Comparison of ENCODE assay signal across 12 mouse cellular contexts in genomic region chr7:125478391-125478984, GRCm38 (mm10). TPM values are rescaled to one million over a fixed set of nuclear protein-coding genes. Genes with fewer than 3 reads are reported as not detected.
DNase-seq lines count a peak whose midpoint lies in the region; ATAC-seq and TF ChIP-seq lines count a peak whose summit lies in the region.
"Had no signal": no experiment of that assay in that cellular context is flagged by ENCODE, and none has a peak within 500 bp of the region (broad histone marks: within the 10 kb centered on the region; RNA-seq: fewer than 3 reads in every experiment).

No protein-coding gene starts in this region.

- H3K4me3 ChIP-seq in lung, embryonic 14.5 days (ENCODE audit: low read depth, low read length): no peak overlapping the region
- H3K4me3 ChIP-seq: embryonic facial prominence, embryonic 12.5 days had no signal

- H3K27ac ChIP-seq in lung, embryonic 14.5 days (ENCODE audit: low read depth): peak overlapping the region; percentile 30; the same call in 1 of the 2 replicates
- H3K27ac ChIP-seq: embryonic facial prominence, embryonic 12.5 days; hindbrain, postnatal 0 days had no signal

- no peaks in the 10 kb centered on the region for H3K9me3 ChIP-seq in lung, embryonic 14.5 days (ENCODE audit: low read depth, low read length)
- H3K9me3 ChIP-seq: embryonic facial prominence, embryonic 12.5 days had no signal

- H3K9ac ChIP-seq in lung, embryonic 14.5 days: no peak overlapping the region
- H3K9ac ChIP-seq: embryonic facial prominence, embryonic 12.5 days had no signal

- DNase-seq in adrenal gland, adult 2 months: peak; percentile 72
- DNase-seq in adrenal gland, adult 8-10 months: no peak
- DNase-seq in adipocyte (ENCODE audit: low spot score): peak; percentile 31
- peak; percentile 19 for DNase-seq in kidney, adult 9 months
- DNase-seq in lung, embryonic 14.5 days: peak; percentile 72
- no peak for DNase-seq in layer of hippocampus, postnatal 25 days (ENCODE audit: extremely low spot score in 1 of 2, low spot score in 1 of 2)
- DNase-seq in right cerebral cortex, postnatal 25 days: no peak

- peaks cover 54% of the 10 kb centered on the region for H3K36me3 ChIP-seq in lung, embryonic 14.5 days (ENCODE audit: insufficient read depth)

- no peak for TF ChIP-seq CTCF in lung, embryonic 14.5 days (IDR thresholded peaks at IDR 0.05; ENCODE audit: low read depth)

- H3K27me3 ChIP-seq in lung, embryonic 14.5 days (ENCODE audit: insufficient read depth, low read length): no peaks in the 10 kb centered on the region
- H3K27me3 ChIP-seq: embryonic facial prominence, embryonic 12.5 days; Patski had no signal

- peaks cover 28% of the 10 kb centered on the region for H3K4me1 ChIP-seq in lung, embryonic 14.5 days (ENCODE audit: insufficient read depth)

- H3K4me2 ChIP-seq in lung, embryonic 14.5 days: no peak overlapping the region
- H3K4me2 ChIP-seq: embryonic facial prominence, embryonic 12.5 days had no signal

- WGBS in lung, embryonic 14.5 days: 32% methylated on average over 7 of the region's 7 CpGs

- ATAC-seq in lung, embryonic 14.5 days (ENCODE audit: insufficient read depth): peak; percentile 29; the same call in 1 of the 2 replicates
- ATAC-seq in inflammation-experienced regulatory T-cells, adult 6 months: no peak
- ATAC-seq: hindbrain, postnatal 0 days; midbrain, embryonic 16.5 days; Patski had no signal

RNA-seq across cellular contexts. Expression of gene Nsmce1, which starts 12.9 kb away (rescaled TPM):
- total RNA-seq in adrenal gland, adult 2 months (2021): 10 to 100 TPM; 35.0 to 50.0 TPM
- polyA plus RNA-seq in adrenal gland, adult 2 months (2012; rRNA removed): 46.7 and 50.8 TPM in 2 replicates
- 10 to 100 TPM; 49.6 to 62.7 (median 51.9) TPM for total RNA-seq in adrenal gland, adult 8-10 months (2022)
- polyA plus RNA-seq in lung, embryonic 14.5 days (2014; fragmentation: Nextera tagmentation; extraction: Ambion mirVana): 153 and 156 TPM in 2 replicates
- polyA plus RNA-seq in inflammation-experienced regulatory T-cells, adult 6 months (2017; shearing (Covaris generic)): 100 to 1,000 TPM in 1 of 3 experiments, 10 to 100 TPM in 2; 87.0 to 103 (median 99.4) TPM
- 10 to 100 TPM; 16.6 to 18.1 TPM for total RNA-seq in layer of hippocampus, postnatal 25 days (2021)

RNA-seq across cellular contexts. Expression of gene Kdm8, which starts 34.0 kb away (rescaled TPM):
- total RNA-seq in adrenal gland, adult 2 months (2021): 1 to 10 TPM; 3.2 to 4.7 TPM
- 3.9 and 4.2 TPM in 2 replicates for polyA plus RNA-seq in adrenal gland, adult 2 months (2012; rRNA removed)
- total RNA-seq in adrenal gland, adult 8-10 months (2022): 1 to 10 TPM; 4.8 to 8.5 (median 6.2) TPM
- 14.9 and 15.7 TPM in 2 replicates for polyA plus RNA-seq in lung, embryonic 14.5 days (2014; fragmentation: Nextera tagmentation; extraction: Ambion mirVana)
- 1 to 10 TPM; 2.4 to 7.3 (median 4.5) TPM for polyA plus RNA-seq in inflammation-experienced regulatory T-cells, adult 6 months (2017; shearing (Covaris generic))
- total RNA-seq in layer of hippocampus, postnatal 25 days (2021): 1 to 10 TPM; 3.9 to 5.6 TPM

Comparison
In these comparisons a context has a peak if more than half of its experiments do, and no peak if none do; other contexts are left out.
1. DNase-seq: peak in adrenal gland, adult 2 months (single experiment), adipocyte (single experiment), kidney, adult 9 months (single experiment) and lung, embryonic 14.5 days (single experiment); none in adrenal gland, adult 8-10 months (single experiment), layer of hippocampus, postnatal 25 days (0 of 2) and right cerebral cortex, postnatal 25 days (single experiment).